Mouse (Mus musculus): ENCODE measurements around the gene Tmem236.

Gene Tmem236

DNA sequence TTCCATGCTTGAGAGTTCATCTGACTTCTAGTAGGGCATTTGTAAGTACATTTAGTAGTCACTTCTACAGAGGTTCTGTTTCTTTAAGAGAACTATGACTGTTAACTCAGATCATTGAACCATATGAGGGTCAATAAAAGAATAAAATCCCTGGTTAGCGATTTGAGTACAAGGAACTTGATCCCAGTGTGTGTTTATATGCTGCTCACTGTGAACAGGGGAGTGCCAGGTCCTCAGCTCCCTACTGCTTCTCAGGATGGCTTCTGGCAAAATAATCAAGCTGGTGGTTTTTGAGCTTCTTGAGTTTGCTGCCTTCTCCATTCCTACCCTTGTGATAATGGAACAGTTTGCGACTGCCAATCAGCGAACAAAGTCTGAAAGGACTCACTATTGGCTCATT is at the start of gene Tmem236:
Tmem236 (plus strand) TSS at position 190 of the 400 bp plus-strand sequence.
- DNase-seq: no peak

DNA sequence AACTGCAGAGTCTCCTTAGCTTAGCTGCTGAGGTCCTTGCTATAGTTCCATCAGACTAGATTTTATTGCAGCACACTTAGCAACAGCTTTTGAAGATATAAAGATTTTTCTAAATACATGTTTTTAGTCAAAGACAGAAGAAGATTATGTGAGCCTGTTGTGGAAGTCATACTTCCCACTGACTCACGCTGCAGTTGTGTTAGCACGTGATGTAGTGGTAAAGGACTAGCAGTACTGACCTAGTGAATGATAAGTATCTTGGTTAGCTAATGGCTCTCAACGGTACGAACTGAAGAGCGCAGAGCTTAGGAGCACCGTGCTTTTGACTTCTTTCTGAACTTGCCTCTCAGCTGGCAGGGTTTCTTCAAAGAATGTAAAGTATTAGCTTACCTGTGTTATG is 47.9 kb upstream of the Tmem236 start:
- no peak for DNase-seq

DNA sequence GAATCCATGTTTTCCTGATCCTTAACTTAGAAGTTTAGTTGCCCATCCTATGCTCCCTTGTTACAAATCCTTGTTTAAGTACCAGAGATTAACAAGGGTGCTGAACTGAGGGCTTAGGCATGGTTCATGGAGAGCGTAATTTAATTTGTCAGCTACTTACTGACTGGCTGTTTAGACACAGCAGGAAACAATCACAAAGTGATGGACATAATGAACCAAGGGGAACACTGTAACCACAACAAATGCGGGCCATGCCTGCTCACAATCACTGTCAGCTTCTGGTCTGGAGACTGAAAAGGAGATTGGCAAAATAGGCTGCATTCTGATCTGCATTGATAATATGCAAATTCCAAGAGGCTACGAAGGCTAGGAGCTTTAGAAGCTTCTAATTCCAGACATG is 46.7 kb upstream of the Tmem236 start:
- no peak for DNase-seq

DNA sequence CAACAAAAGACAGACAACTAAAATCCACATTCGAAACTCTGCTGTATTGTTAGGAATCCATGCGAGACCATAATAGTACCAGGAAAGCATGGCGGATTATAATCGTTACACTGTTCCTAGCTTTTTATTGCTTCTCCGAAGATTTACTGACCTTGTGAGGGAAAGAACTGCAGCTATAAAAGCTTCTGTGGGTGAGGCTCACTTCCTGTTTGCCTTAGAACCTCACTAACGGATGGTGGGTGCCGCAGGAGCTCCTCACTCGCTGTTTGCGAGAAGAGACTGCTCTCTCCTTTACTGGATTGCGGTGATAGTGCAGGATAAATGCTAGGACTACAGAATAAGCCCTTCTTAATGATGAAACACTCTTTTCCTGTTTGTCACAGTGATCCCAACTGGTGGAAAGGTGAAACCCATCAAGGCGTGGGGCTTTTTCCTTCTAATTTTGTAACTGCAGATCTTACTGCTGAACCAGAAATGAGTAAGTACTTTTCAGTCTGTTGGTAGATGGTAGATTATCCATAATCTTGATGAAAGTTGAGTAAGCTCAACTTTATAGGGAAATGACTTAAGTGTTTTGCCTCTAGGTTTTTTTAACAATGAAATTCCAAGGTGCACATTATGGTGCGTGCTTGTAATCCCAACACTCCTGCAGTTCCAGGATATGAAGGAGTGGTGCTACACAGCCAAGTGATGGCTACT is 43.5 kb upstream of the Tmem236 start:
- no peak for DNase-seq

DNA sequence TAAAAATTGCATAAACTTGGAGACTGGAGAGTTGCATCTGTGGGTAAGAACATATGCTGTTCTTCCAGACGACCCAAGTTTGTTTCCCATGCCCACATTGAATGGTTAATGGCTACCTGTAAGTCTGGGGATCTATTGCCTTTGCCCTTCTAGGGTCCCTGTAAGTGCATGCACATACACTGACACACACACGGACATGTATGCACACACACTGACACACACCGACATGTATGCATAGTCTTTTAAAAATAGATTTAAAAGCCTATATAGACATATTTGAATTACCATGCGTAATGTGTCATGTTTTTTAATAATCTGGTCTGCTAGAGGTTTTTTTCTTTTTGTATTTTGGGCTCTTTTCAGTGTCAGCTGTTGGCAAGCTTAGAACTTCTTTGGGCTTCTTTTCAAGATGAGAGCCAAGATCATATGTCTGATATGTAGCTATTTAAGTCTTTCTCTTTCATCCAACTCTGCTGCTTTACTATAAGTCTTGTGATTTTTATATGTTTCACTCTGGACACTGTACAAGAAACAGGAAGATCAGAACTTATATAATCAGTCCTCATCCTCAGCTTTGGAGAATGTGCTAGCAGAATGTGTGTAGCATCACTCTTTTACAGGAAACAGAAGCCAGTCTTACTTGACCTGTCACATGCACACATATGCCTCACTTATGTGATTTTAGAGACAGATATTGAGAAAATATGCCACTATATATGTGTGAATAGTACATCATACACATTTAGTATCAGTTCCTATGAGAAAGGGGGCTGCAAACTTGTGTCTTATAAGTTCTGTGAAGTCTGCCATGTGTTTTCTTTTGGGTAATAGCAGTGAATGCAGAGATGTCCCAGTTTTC is 41.6 kb upstream of the Tmem236 start:
- no peak for DNase-seq

DNA sequence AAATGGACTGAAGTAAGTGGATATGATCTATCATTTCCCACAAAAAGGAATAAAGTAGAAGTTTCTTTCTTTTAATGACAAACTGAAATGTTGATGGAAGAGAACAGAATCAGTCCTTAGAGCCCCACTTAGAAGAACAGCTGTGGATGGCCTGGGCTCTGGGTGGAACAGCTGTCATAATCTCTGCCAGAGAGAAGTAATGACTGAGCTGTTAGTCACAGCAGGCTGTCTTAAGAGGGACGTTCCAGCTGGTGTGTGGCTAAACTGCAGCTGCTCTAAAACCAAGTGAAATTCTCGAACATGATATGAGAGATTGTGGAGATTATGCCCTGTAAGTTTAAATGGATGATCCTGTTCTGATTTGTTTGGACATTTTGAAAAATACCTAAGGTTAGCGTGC is 37.4 kb upstream of the Tmem236 start:
- no peak for DNase-seq

DNA sequence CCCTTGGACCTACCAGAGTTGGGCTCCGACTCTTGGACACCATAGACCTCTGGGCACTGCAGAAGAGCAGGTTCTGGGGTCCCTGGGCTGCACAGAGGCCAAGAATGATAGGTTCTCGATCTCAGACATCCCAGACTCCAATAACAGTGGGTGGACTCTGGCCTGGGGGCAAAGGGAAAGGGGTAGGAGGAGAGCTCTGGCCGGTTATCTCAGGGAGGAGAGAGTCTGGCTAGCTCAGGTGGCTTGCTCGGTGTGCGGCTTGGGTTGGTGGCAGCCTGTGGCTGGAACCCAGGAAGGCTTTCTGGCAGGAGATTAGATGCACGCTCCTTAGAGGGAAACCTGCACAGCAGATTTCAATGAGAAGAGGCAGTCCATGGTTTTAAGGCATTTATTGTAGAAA is 34.7 kb upstream of the Tmem236 start:
- DNase-seq: no peak

DNA sequence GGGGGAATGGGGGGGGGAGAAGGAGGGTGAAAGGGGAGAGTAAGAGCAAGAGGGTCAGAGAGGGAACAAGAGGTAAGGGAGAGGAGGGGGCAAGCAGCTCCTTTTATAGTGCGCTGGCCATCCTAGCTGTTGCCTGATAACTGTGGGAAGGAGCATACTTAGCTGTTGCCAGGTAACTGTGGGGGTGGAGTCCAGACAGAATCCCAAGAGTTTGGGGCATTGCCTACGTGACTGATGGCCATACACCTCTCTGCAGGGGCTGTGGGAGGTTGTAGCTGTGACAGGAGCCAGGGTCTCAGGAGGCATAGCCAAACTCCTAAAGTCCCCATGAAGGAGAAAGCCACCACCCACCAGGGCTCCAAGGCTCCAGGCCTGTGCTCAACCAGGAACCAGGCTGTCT is 34.3 kb upstream of the Tmem236 start:
- no peak for DNase-seq

DNA sequence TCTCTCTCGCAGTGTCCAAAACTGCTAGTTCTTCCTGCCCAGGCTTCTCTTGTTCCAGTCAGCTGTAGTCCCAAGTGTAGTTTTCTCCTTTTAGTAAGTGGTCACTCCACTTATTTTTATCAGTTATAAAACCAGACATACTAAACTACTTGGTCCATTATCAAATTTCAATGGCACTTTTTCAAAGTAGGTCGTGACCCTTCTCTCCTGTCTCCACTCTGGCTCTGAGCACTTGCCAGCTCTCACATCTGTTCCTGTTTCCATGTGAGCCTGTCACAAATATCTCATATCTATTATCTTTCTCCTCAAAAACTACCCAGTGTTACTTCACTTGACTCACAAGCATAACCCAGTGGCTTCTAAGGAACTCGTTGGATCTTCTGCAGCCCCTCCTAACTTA is 29.0 kb upstream of the Tmem236 start:
- no peak for DNase-seq

DNA sequence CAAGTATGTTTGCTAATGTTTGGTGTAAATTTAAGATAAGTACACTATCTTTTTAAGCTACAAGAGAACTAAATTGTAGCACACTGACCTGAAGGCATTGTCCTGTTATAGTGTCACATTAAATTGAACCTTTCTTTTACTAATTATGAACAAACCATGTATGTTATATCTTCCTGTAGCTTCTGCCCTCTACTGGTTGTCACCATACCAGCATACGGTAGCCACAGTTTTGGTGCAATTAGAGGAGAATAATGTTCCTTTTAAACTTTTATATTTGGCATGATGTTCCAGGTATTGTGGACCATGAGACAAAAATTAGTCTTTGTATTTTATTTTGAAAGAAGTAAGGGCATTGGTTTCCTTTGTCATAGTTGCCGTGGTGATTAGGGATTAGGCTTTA is 27.4 kb upstream of the Tmem236 start:
- DNase-seq: no peak

DNA sequence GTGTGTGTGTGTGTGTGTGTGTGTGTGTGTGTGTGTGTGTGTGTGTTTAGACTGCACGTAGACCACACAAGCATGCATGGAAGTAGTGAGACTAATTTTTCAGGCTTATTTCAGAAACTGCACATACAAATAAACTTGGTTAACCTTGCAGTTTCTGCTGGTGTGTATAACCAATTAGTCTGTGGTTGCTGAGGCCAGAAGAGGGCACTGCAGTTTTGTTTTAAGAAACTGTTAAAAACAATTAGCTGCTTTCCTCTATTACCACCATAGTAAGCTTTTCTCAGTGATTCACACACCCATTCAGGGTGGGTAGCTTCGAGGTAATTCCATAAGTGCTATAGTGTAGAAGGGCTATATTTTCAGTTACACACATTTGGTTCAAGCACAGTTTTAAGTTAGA is 23.5 kb upstream of the Tmem236 start:
- no peak for DNase-seq

DNA sequence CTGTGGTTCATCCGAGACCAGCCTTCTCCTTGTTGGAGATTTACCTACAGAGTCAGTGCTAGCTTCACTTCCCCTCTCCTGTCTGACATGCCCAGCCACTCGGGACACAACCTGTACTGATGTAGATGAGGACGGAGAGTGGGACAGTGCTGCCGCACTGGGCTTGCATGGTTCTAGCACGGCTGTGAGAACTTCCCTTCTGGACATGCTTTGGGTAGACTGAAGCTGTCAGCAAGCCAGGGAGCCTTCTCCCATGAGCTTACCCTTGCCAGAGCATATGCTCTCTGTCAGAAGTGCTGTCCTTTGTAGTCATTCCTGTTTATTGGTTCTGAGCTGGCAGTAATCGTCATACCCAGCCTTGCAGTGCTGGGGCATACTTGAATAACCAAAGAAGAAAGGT is 22.5 kb upstream of the Tmem236 start:
- DNase-seq: peak; percentile 53

DNA sequence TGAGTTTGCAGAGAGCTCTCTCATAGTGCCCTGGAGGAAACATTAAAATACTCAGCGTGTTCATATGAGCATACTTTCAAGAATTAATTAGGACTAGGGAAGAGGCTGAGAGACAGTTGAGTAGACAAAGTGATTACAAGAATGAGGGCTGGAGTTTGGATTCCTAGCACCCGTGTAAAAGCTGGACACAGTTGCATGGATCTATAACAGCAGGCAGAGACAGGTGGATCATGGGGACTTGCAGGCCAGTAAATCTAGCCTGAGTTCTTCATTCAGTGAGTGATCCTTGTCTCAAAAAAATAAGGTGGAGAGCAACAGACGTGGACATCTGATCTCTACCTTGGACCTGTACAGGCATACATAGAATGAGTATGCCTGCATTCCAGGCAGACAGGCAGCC is 15.3 kb upstream of the Tmem236 start:
- DNase-seq: no peak

DNA sequence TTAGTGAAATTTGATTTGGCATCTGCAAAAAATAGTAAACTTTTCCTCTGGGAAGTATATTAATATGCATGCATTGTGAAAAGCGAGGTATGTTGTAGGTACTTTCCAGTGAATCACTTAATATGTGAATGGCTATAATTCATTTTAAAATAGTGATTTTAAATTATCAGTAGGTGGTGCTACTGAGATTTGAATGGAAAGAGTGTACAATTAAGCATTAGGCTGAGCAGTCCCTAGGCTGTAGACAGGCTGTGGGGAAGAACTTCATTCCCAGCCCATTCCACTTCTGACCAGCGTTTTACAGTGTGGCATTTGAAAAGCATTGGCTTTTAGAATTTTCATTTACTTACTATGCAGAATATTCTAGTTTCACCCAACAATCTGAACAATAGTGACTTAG is 14.6 kb upstream of the Tmem236 start:
- DNase-seq: no peak

DNA sequence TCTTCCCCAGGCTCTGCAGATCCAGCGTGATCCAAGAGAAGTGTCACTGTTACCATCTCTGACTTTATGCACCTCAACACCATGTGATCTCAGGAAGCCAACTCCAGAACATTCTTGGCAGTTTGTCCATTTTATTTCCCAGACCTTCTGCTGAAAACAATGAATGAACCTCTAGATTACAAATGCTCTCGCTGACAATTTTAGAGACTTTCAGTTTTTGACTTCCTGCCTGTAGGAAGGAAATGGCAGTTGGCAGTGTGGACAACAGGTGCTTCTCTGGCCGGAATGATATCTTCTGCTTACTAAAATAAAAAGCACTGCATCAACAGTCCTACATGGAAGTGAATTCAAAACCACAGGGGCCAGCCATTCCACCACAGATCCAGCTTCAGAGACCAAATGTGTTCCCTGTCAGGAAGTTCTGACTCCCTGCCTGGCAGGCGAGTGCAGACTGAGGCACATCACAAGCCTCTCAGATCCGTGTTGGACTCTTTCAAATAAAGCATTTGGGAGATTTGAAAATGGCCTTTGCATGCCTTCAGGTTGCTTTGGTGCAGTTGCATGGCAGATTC is 9.8 kb upstream of the Tmem236 start:
- DNase-seq: peak; percentile 17

DNA sequence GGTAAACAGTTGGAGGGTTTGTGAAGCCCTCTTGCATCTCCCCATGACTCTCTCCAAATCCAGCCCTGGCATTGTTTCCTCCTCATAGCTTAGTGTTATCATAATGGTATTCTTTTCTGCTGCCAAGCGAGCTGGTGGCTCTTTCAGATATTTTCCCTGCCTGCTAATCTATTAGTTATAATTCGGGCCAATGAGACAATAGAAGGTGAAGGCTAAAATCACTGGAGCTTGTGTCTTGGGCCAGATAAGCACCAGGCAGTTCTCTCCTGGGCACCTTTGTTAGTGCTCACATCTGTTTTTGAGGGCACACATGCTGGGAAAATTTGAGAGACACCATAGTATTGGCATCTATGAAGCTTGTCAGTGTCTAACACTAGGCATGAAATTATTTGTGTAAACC is 9.3 kb upstream of the Tmem236 start:
- no peak for DNase-seq

DNA sequence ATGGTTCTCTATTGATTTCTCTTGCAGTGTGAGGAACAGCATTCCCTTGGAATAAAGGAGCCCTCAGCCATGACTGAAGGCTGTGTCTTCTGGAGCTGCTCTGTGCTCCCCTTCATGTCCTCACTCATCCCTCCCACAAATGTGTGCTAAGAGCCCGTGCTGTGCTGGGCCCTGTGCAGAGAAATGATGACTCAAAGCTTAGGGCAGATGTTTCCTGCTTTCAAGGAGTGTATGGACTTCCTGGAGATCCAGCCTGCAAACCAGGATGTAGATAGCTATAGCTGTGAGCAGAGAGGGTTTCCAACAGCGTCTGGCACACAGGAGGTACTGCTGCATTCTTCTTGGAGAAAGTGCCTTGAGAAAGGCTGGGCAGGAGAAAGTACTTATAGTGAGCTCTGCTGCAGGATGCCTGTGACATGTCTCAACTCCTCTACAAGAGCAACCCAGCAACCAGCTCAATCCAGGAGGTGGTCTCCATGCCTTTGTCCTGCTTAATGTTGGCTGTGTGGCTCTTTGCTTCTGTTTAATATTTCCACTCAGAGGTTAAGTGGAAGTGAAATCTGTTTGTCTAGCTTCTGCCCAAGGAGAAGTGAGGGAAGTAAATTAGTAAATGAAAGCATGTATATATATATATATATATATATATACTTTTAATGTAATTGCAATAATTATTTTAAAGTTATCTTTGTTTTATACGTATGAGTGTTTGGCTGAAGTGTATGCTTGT is 8.5 kb upstream of the Tmem236 start:
- DNase-seq: no peak

DNA sequence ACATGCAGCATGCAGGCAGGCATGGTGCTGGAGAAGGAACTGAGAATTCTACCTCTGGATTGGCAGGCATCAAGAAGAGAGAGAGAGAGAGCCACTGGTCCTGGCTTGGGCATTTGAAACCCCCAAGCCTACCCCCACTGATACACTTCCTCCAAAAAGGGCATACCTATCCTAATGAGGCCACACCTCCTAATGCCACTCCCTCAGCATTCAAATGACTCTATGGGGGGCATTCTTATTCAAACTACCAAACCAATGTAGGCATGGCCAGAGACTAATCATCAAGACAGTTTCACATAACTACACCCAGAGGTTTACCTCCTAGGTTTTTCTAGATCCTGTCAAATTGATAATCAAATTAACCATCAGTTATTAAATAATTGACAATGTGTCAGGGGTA is 6.6 kb upstream of the Tmem236 start:
- DNase-seq: no peak

DNA sequence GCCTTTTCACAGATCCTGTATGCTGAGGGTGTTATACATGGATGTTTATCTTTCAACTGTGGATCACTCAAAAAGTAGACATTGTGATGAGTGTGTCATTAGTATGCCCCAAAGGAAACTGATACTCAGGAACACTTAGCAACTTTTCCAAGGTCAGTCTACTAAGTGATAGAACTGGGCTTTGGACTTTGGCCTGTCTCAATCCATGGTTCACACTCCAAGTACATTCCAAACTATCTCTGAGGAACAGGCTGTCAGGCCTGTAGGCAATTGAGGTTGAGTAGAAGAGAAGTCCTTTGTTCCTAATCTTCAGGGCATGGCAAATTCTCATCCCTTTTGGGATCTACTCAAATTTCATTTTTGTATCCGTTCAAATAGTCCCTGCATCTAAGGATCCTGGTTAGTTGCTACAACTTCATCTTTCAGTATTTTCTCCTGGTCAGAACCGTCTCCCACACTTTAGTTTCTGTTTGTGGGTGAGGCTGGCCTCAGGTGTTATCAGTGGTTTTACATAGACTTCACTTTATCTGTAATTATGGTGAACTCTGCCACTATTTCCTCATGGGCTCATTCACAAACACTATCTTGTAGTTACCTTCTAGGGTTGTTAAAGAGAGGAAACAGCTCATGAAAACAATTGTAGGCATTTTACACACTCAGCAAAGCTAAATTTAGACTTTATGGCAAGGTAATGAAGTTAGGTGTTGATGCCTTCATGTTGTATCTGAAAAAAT is 2.3 kb downstream of the Tmem236 start:
- no peak for DNase-seq

DNA sequence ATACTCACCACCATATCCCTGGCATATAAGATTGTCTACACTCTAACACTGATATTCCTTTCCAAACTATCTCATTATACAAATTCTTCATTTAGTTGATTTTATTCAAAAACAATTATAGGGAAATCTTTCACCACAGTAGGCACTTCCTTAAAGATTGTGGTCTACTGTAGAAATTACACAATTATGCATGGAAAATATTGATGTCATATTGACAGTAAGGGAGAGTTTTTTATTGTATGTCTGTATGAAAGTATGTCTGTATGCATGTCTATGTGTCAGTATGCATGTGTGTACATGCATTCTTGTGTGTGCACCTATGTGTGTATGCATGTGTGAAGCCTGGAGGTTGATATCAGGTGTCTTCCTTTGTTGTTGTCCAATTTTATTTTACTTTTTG is 10.1 kb downstream of the Tmem236 start:
- no peak for DNase-seq

DNA sequence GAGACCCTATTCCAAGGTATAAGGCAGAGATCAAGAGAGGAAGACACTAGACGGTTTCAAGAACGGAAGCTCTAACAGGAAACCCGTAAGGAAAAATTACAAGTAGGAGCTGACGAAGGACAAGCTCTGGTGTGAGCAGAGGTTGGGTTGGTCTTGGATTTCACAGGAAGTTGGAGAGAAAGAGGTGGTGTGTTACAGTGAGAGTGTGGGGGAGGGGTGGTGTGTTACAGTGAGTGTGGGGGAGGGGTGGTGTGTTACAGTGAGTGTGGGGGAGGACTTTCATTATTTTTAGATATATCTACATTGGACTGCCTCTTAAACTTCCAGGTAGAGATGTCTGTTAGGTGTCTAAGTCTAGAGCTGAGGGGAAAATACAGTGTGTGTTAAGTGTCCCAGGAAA is 16.4 kb downstream of the Tmem236 start:
- no peak for DNase-seq

DNA sequence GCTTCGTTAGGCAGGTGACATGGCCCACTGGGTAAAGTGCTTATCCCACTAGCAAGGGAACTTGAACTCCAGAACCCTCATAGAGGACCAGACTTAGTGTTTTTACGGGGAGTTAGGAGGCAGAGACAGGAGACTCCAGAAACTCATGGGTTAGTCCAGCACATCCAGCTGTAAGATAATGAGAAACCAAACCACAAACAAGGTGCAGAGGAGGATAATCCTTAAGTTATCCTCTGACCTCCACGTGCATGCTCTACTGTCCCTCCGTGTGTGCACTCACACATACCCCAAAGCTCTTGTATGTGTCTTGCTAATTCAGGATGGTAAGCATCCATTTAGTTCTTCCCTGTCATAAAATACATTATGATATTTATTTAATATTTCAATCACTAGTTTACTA is 17.3 kb downstream of the Tmem236 start:
- DNase-seq: no peak

DNA sequence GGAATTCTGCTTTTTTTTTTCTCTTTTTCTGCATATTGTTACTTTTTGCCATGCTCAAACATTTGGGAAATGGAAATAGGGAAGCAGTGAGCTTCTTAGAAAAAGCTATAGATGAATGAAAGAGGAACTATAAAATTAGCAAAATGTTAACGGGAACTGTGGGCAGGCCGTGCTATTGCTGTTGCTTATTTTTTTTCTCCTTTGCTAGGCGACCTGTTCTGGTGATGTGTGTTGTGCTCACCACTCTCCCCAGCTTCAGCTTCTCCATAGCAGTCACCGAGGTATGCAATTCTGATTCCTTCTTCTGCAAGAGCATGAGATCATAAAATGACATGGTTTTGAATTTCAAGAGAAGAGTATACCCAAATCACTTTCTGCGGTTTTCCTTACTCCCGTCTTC is 17.7 kb downstream of the Tmem236 start:
- no peak for DNase-seq
